Mouse (Mus musculus) limb, embryonic 10.5 days (tissue): ENCODE measurements around the gene Tsr1. TPM values are rescaled to one million over a fixed set of nuclear protein-coding genes. Genes with fewer than 3 reads are reported as not detected.

Experiments
- DNase-seq: peaks from one replicate; pipeline ENCODE4 v3.0.0-alpha.2; 2017; ENCODE audit warnings: low spot score
- H3K27ac ChIP-seq: fragments of 300-500 bp; sonication (generic); 2 replicates; pipeline ENCODE4 v1.5.1; 2016; ENCODE audit warnings: mild to moderate bottlenecking
- H3K27me3 ChIP-seq: fragments of 300-500 bp; sonication (generic); 2 replicates; pipeline ENCODE4 v1.6.1; 2016; ENCODE audit warnings: low read depth, mild to moderate bottlenecking; ENCODE audit not compliant: poor library complexity, severe bottlenecking
- H3K36me3 ChIP-seq: fragments of 300-500 bp; sonication (generic); 2 replicates; pipeline ENCODE4 v1.6.1; 2016; ENCODE audit warnings: mild to moderate bottlenecking, moderate library complexity
- H3K4me1 ChIP-seq: fragments of 300-500 bp; sonication (generic); 2 replicates; pipeline ENCODE4 v1.6.1; 2016
- H3K4me3 ChIP-seq: fragments of 300-500 bp; sonication (generic); 2 replicates; pipeline ENCODE4 v1.5.1; 2016; ENCODE audit warnings: mild to moderate bottlenecking, moderate library complexity
- H3K9me3 ChIP-seq: fragments of 300-500 bp; sonication (generic); replicated peaks from 2 replicates; pipeline ENCODE4 v1.6.1; 2016; ENCODE audit warnings: mild to moderate bottlenecking
- WGBS: fragments of 180-500 bp; shearing (Covaris S2); methylation state at CpG from one replicate; pipeline ENCODE4 v1.1.7; 2016; 5-methylcytosine and 5-hydroxymethylcytosine counted together
- polyA plus RNA-seq: library from polyadenylated mRNA; unstranded; fragments of >200 nt; fragmentation: Nextera tagmentation; extraction: Ambion mirVana; gene quantifications from 2 replicates; pipeline ENCODE4 v1.2.1, GENCODE M21; 2016

Tsr1 gene
- polyA plus RNA-seq, 1 experiment from 2014 or later = 55.3 TPM

GRCm38 (mm10) chr11:74907850-74908249 is 10.0 kb downstream of the Tsr1 start:
- Histone ChIP-seq H3K4me3 (no peak overlapping the region), H3K27ac (no peak overlapping the region), H3K36me3 (peaks cover 79% of the 10 kb centered on the region), H3K27me3 (no peaks in the 10 kb centered on the region), H3K4me1 (no peaks in the 10 kb centered on the region), H3K9me3 (no peaks in the 10 kb centered on the region)
- WGBS = 94% methylated on average over 6 of the region's 6 CpGs
- no peak for DNase-seq

GRCm38 (mm10) chr11:74908618-74909399 is 10.9 kb downstream of the Tsr1 start:
- Histone ChIP-seq H3K36me3 (peaks cover 69% of the 10 kb centered on the region), H3K4me1 (no peaks in the 10 kb centered on the region), H3K4me3 (no peak overlapping the region), H3K27ac (no peak overlapping the region), H3K9me3 (no peaks in the 10 kb centered on the region), H3K27me3 (no peaks in the 10 kb centered on the region)
- DNase-seq = no peak
- WGBS = 90% methylated on average over 12 of the region's 12 CpGs

- Histone ChIP-seq H3K27ac (no peak overlapping the region), H3K4me1 (no peaks in the 10 kb centered on the region), H3K36me3 (peaks cover 57% of the 10 kb centered on the region), H3K9me3 (no peaks in the 10 kb centered on the region), H3K4me3 (no peak overlapping the region), H3K27me3 (no peaks in the 10 kb centered on the region)
- DNase-seq = no peak
- WGBS = 92% methylated on average over 4 of the region's 4 CpGs
Observed at GRCm38 (mm10) chr11:74909978-74910377, 12.1 kb downstream of the Tsr1 start.

GRCm38 (mm10) chr11:74912492-74912891 is 14.6 kb downstream of the Tsr1 start:
- WGBS = 90% methylated on average over 3 of the region's 3 CpGs
- H3K9me3 ChIP-seq = no peaks in the 10 kb centered on the region
- no peaks in the 10 kb centered on the region for H3K27me3 ChIP-seq
- no peak for DNase-seq
- peaks cover 42% of the 10 kb centered on the region for H3K36me3 ChIP-seq
- no peak overlapping the region for H3K27ac ChIP-seq
- no peak overlapping the region for H3K4me3 ChIP-seq
- H3K4me1 ChIP-seq = no peaks in the 10 kb centered on the region

GRCm38 (mm10) chr11:74919249-74919648 is 21.4 kb downstream of the Tsr1 start:
- H3K4me1 ChIP-seq = no peaks in the 10 kb centered on the region
- peaks cover 30% of the 10 kb centered on the region for H3K36me3 ChIP-seq
- no peak overlapping the region for H3K27ac ChIP-seq
- no peak for DNase-seq
- no peak overlapping the region for H3K4me3 ChIP-seq
- 57% methylated on average over 6 of the region's 6 CpGs for WGBS
- H3K9me3 ChIP-seq = no peaks in the 10 kb centered on the region
- no peaks in the 10 kb centered on the region for H3K27me3 ChIP-seq

GRCm38 (mm10) chr11:74924149-74924548 is 26.3 kb downstream of the Tsr1 start:
- Histone ChIP-seq H3K9me3 (no peaks in the 10 kb centered on the region), H3K4me3 (no peak overlapping the region), H3K27me3 (no peaks in the 10 kb centered on the region), H3K36me3 (peaks cover 8% of the 10 kb centered on the region), H3K27ac (no peak overlapping the region), H3K4me1 (peaks cover 22% of the 10 kb centered on the region)
- DNase-seq = peak; percentile 43
- WGBS = 68% methylated on average over 4 of the region's 4 CpGs

GRCm38 (mm10) chr11:74925577-74926387 is 27.9 kb downstream of the Tsr1 start, which contains the start of the genes Smg6 and Srr:
Gene Smg6, plus strand, starts transcription at chr11:74925823.
Gene Srr, minus strand, starts transcription at chr11:74925948.
- H3K4me3 ChIP-seq = peak within 1 kb of the TSS; percentile 98
- under 1% methylated on average over 82 of the region's 88 CpGs for WGBS

GRCm38 (mm10) chr11:74926388-74927005 is 28.6 kb downstream of the Tsr1 start:
- peak overlapping the region; percentile 98 for H3K4me3 ChIP-seq
- H3K27me3 ChIP-seq = no peaks in the 10 kb centered on the region
- peaks cover 28% of the 10 kb centered on the region for H3K36me3 ChIP-seq
- DNase-seq = no peak
- H3K27ac ChIP-seq = peak overlapping the region; percentile 95
- no peaks in the 10 kb centered on the region for H3K9me3 ChIP-seq
- WGBS = 9% methylated on average over 11 of the region's 11 CpGs
- peaks cover 22% of the 10 kb centered on the region for H3K4me1 ChIP-seq

More at GRCm38 (mm10) chr11:74925577-74926387, 27.9 kb downstream of the Tsr1 start, which contains the start of the genes Smg6 and Srr:
- Histone ChIP-seq H3K27me3 (no peaks in the 10 kb centered on the region), H3K27ac (peak within 1 kb of the TSS; percentile 95), H3K4me1 (peaks cover 22% of the 10 kb centered on the region), H3K9me3 (no peaks in the 10 kb centered on the region), H3K36me3 (peaks cover 20% of the 10 kb centered on the region)
- peak; percentile 99 for DNase-seq

GRCm38 (mm10) chr11:74927236-74927725 is 29.4 kb downstream of the Tsr1 start:
- H3K27me3 ChIP-seq = no peaks in the 10 kb centered on the region
- WGBS = 92% methylated on average over 2 of the region's 2 CpGs
- H3K9me3 ChIP-seq = no peaks in the 10 kb centered on the region
- H3K4me3 ChIP-seq = peak overlapping the region; percentile 98; the same call in 1 of the 2 replicates
- DNase-seq = no peak
- H3K27ac ChIP-seq = no peak overlapping the region
- H3K36me3 ChIP-seq = peaks cover 35% of the 10 kb centered on the region
- peaks cover 22% of the 10 kb centered on the region for H3K4me1 ChIP-seq

GRCm38 (mm10) chr11:74929111-74929510 is 31.2 kb downstream of the Tsr1 start:
- no peak overlapping the region for H3K4me3 ChIP-seq
- no peak overlapping the region for H3K27ac ChIP-seq
- 84% methylated on average over 4 of the region's 4 CpGs for WGBS
- H3K4me1 ChIP-seq = peaks cover 22% of the 10 kb centered on the region
- no peaks in the 10 kb centered on the region for H3K9me3 ChIP-seq
- DNase-seq = no peak
- peaks cover 54% of the 10 kb centered on the region for H3K36me3 ChIP-seq
- no peaks in the 10 kb centered on the region for H3K27me3 ChIP-seq

GRCm38 (mm10) chr11:74930391-74930790 is 32.5 kb downstream of the Tsr1 start:
- H3K4me1 ChIP-seq = peaks cover 16% of the 10 kb centered on the region
- peaks cover 67% of the 10 kb centered on the region for H3K36me3 ChIP-seq
- 95% methylated on average over 7 of the region's 7 CpGs for WGBS
- no peak overlapping the region for H3K27ac ChIP-seq
- no peak for DNase-seq
- no peaks in the 10 kb centered on the region for H3K27me3 ChIP-seq
- H3K9me3 ChIP-seq = no peaks in the 10 kb centered on the region
- no peak overlapping the region for H3K4me3 ChIP-seq

GRCm38 (mm10) chr11:74946348-74946747 is 48.5 kb downstream of the Tsr1 start:
- no peak for DNase-seq
- Histone ChIP-seq H3K4me3 (no peak overlapping the region), H3K9me3 (no peaks in the 10 kb centered on the region), H3K4me1 (no peaks in the 10 kb centered on the region), H3K27me3 (no peaks in the 10 kb centered on the region), H3K36me3 (peaks cover 78% of the 10 kb centered on the region), H3K27ac (no peak overlapping the region)
- 82% methylated on average over 3 of the region's 3 CpGs for WGBS
